Mouse (Mus musculus) midbrain, embryonic 13.5 days (tissue): ENCODE data around the gene Dzip3. TPM values are rescaled to one million over a fixed set of nuclear protein-coding genes. Genes with fewer than 3 reads are reported as not detected.

ENCODE experiments used
- ATAC-seq: fragments of 200-750 bp; cut with Nextera tagmentation; 2 replicates; pipeline ENCODE4 v1.8.0; 2017; ENCODE audit warnings: mild to moderate bottlenecking, moderate TSS enrichment, moderate library complexity
- H3K27ac ChIP-seq: fragments of 300-500 bp; sonication (generic); 2 replicates; pipeline ENCODE4 v1.5.1; 2015; ENCODE audit warnings: inconsistent platforms, mild to moderate bottlenecking, moderate library complexity
- H3K27me3 ChIP-seq: fragments of 300-500 bp; sonication (generic); 2 replicates; pipeline ENCODE4 v1.6.1; 2015; ENCODE audit warnings: mild to moderate bottlenecking, inconsistent platforms
- H3K36me3 ChIP-seq: fragments of 300-500 bp; sonication (generic); 2 replicates; pipeline ENCODE4 v1.6.1; 2015; ENCODE audit warnings: mild to moderate bottlenecking, inconsistent platforms
- H3K4me1 ChIP-seq: fragments of 300-500 bp; sonication (generic); replicated peaks from 2 replicates; pipeline ENCODE4 v1.6.1; 2015; ENCODE audit warnings: inconsistent platforms
- H3K4me2 ChIP-seq: fragments of 300-500 bp; sonication (generic); replicated peaks from 2 replicates; pipeline ENCODE4 v1.6.1; 2015; ENCODE audit warnings: moderate library complexity, mild to moderate bottlenecking, inconsistent platforms
- H3K4me3 ChIP-seq: fragments of 300-500 bp; sonication (generic); replicated peaks from 2 replicates; pipeline ENCODE4 v1.5.1; 2015; ENCODE audit warnings: mild to moderate bottlenecking, inconsistent platforms
- H3K9ac ChIP-seq: fragments of 300-500 bp; sonication (generic); replicated peaks from 2 replicates; pipeline ENCODE4 v1.6.1; 2015; ENCODE audit warnings: mild to moderate bottlenecking, inconsistent platforms
- H3K9me3 ChIP-seq: fragments of 300-500 bp; sonication (generic); 2 replicates; pipeline ENCODE4 v1.6.1; 2016; ENCODE audit warnings: mild to moderate bottlenecking, inconsistent platforms
- WGBS: fragments of 180-500 bp; shearing (Covaris S2); methylation state at CpG from one replicate; pipeline ENCODE4 v1.1.7; 2015; 5-methylcytosine and 5-hydroxymethylcytosine counted together
- polyA plus RNA-seq: library from polyadenylated mRNA; unstranded; fragments of >200 nt; fragmentation: Nextera tagmentation; extraction: Ambion mirVana; gene quantifications from 2 replicates; pipeline ENCODE4 v1.2.1, GENCODE M21; 2015

Dzip3 gene
- 50.8 and 52.9 TPM in 2 replicates for polyA plus RNA-seq

GRCm38 (mm10) chr16:48993559-48994342 lies at the start of gene Dzip3, which contains the start of gene Cip2a:
TSS of gene Dzip3 (minus strand) at chr16:48994165.
TSS of gene Cip2a (plus strand) at chr16:48994185.
- WGBS, result under 1% methylated on average over 60 of the region's 74 CpGs
- H3K9ac ChIP-seq, result peak within 1 kb of the TSS; percentile 98
- peak within 1 kb of the TSS; percentile 96 for H3K27ac ChIP-seq
- H3K4me1 ChIP-seq, result peaks cover 25% of the 10 kb centered on the region
- H3K9me3 ChIP-seq, result no peaks in the 10 kb centered on the region
- H3K36me3 ChIP-seq, result 0 out of 2 replicates have a peak, but pooled peaks cover 2% of the 10 kb centered on the region
- ATAC-seq, result peak; percentile 100
- H3K4me2 ChIP-seq, result peak within 1 kb of the TSS; percentile 94
- no peaks in the 10 kb centered on the region for H3K27me3 ChIP-seq
- peak within 1 kb of the TSS; percentile 88 for H3K4me3 ChIP-seq

- H3K27ac ChIP-seq, result no peak overlapping the region
- no peaks in the 10 kb centered on the region for H3K36me3 ChIP-seq
- no peak overlapping the region for H3K4me3 ChIP-seq
- H3K27me3 ChIP-seq, result no peaks in the 10 kb centered on the region
- no peaks in the 10 kb centered on the region for H3K4me1 ChIP-seq
- H3K9me3 ChIP-seq, result no peaks in the 10 kb centered on the region
- H3K9ac ChIP-seq, result no peak overlapping the region
- no peak overlapping the region for H3K4me2 ChIP-seq
- WGBS, result 84% methylated on average over 3 of the region's 3 CpGs
- ATAC-seq, result no peak
Measured at GRCm38 (mm10) chr16:49040554-49041221, 46.7 kb upstream of the Dzip3 start.

- no peak for ATAC-seq
- H3K27ac ChIP-seq, result no peak overlapping the region
- WGBS, result 88% methylated on average over 4 of the region's 4 CpGs
- no peaks in the 10 kb centered on the region for H3K27me3 ChIP-seq
- no peak overlapping the region for H3K9ac ChIP-seq
- H3K4me1 ChIP-seq, result no peaks in the 10 kb centered on the region
- H3K4me2 ChIP-seq, result no peak overlapping the region
- H3K36me3 ChIP-seq, result no peaks in the 10 kb centered on the region
- no peaks in the 10 kb centered on the region for H3K9me3 ChIP-seq
- no peak overlapping the region for H3K4me3 ChIP-seq
Measured at GRCm38 (mm10) chr16:49037771-49038170, 43.8 kb upstream of the Dzip3 start.

GRCm38 (mm10) chr16:49035852-49036251 lies 41.9 kb upstream of the Dzip3 start:
- H3K4me2 ChIP-seq, result no peak overlapping the region
- no peaks in the 10 kb centered on the region for H3K36me3 ChIP-seq
- H3K27ac ChIP-seq, result no peak overlapping the region
- ATAC-seq, result no peak
- H3K9me3 ChIP-seq, result no peaks in the 10 kb centered on the region
- 78% methylated on average over 4 of the region's 4 CpGs for WGBS
- no peaks in the 10 kb centered on the region for H3K27me3 ChIP-seq
- no peaks in the 10 kb centered on the region for H3K4me1 ChIP-seq
- no peak overlapping the region for H3K4me3 ChIP-seq
- H3K9ac ChIP-seq, result no peak overlapping the region

GRCm38 (mm10) chr16:49016620-49017332 lies 22.8 kb upstream of the Dzip3 start:
- Histone ChIP-seq H3K27me3 (no peaks in the 10 kb centered on the region), H3K4me2 (no peak overlapping the region), H3K9ac (no peak overlapping the region), H3K27ac (no peak overlapping the region), H3K4me3 (no peak overlapping the region), H3K36me3 (peaks cover 12% of the 10 kb centered on the region; the same call in 1 of the 2 replicates), H3K9me3 (no peaks in the 10 kb centered on the region), H3K4me1 (no peaks in the 10 kb centered on the region)
- ATAC-seq, result no peak
- WGBS, result 69% methylated on average over 5 of the region's 5 CpGs

- WGBS, result 93% methylated on average over 5 of the region's 5 CpGs
- Histone ChIP-seq H3K27ac (no peak overlapping the region), H3K9me3 (no peaks in the 10 kb centered on the region), H3K9ac (no peak overlapping the region), H3K4me2 (no peak overlapping the region), H3K4me1 (no peaks in the 10 kb centered on the region), H3K4me3 (no peak overlapping the region), H3K36me3 (peaks cover 24% of the 10 kb centered on the region), H3K27me3 (no peaks in the 10 kb centered on the region)
- ATAC-seq, result no peak
Measured at GRCm38 (mm10) chr16:49004151-49004550, 10.2 kb upstream of the Dzip3 start.

GRCm38 (mm10) chr16:48994343-48994693 lies 353 bp upstream of the Dzip3 start:
- Histone ChIP-seq H3K27ac (no peak overlapping the region), H3K9me3 (no peaks in the 10 kb centered on the region), H3K4me1 (peaks cover 25% of the 10 kb centered on the region), H3K4me2 (peak overlapping the region; percentile 94), H3K27me3 (no peaks in the 10 kb centered on the region), H3K9ac (peak overlapping the region; percentile 69), H3K4me3 (peak overlapping the region; percentile 88), H3K36me3 (peaks cover 3% of the 10 kb centered on the region; the same call in 1 of the 2 replicates)
- 0% methylated on average over 18 of the region's 18 CpGs for WGBS
- no peak for ATAC-seq

- Histone ChIP-seq H3K9ac (peak overlapping the region; percentile 98), H3K9me3 (no peaks in the 10 kb centered on the region), H3K4me3 (peak overlapping the region; percentile 88), H3K4me2 (peak overlapping the region; percentile 94), H3K27ac (peak overlapping the region; percentile 96), H3K27me3 (no peaks in the 10 kb centered on the region), H3K36me3 (0 out of 2 replicates have a peak, but pooled peaks cover 2% of the 10 kb centered on the region), H3K4me1 (peaks cover 25% of the 10 kb centered on the region)
- no peak for ATAC-seq
- 3% methylated on average over 9 of the region's 9 CpGs for WGBS
Measured at GRCm38 (mm10) chr16:48993231-48993558, 770 bp downstream of the Dzip3 start.

- 0 out of 2 replicates have a peak, but pooled peaks cover 2% of the 10 kb centered on the region for H3K36me3 ChIP-seq
- peak overlapping the region; percentile 94 for H3K4me2 ChIP-seq
- H3K9ac ChIP-seq, result peak overlapping the region; percentile 98
- ATAC-seq, result no peak
- peak overlapping the region; percentile 88 for H3K4me3 ChIP-seq
- no peaks in the 10 kb centered on the region for H3K9me3 ChIP-seq
- no peaks in the 10 kb centered on the region for H3K27me3 ChIP-seq
- peak overlapping the region; percentile 96; the same call in 1 of the 2 replicates for H3K27ac ChIP-seq
- 29% methylated on average over 10 of the region's 10 CpGs for WGBS
- H3K4me1 ChIP-seq, result peaks cover 25% of the 10 kb centered on the region
Measured at GRCm38 (mm10) chr16:48992437-48993230, 1.3 kb downstream of the Dzip3 start.

GRCm38 (mm10) chr16:48989700-48990099 lies 4.3 kb downstream of the Dzip3 start:
- Histone ChIP-seq H3K27me3 (no peaks in the 10 kb centered on the region), H3K9me3 (no peaks in the 10 kb centered on the region), H3K9ac (no peak overlapping the region), H3K4me3 (no peak overlapping the region), H3K36me3 (0 out of 2 replicates have a peak, but pooled peaks cover 2% of the 10 kb centered on the region), H3K4me2 (no peak overlapping the region), H3K4me1 (peaks cover 11% of the 10 kb centered on the region), H3K27ac (no peak overlapping the region)
- no peak for ATAC-seq

- WGBS, result 57% methylated on average over 5 of the region's 5 CpGs
- 0 out of 2 replicates have a peak, but pooled peaks have one; percentile 24 for ATAC-seq
- no peak overlapping the region for H3K4me3 ChIP-seq
- H3K4me1 ChIP-seq, result no peaks in the 10 kb centered on the region
- H3K4me2 ChIP-seq, result no peak overlapping the region
- no peaks in the 10 kb centered on the region for H3K9me3 ChIP-seq
- peaks cover 7% of the 10 kb centered on the region; the same call in 1 of the 2 replicates for H3K36me3 ChIP-seq
- H3K27me3 ChIP-seq, result no peaks in the 10 kb centered on the region
- no peak overlapping the region for H3K27ac ChIP-seq
- no peak overlapping the region for H3K9ac ChIP-seq
Measured at GRCm38 (mm10) chr16:48985034-48985627, 8.8 kb downstream of the Dzip3 start.
